Mouse (Mus musculus): ENCODE measurements around the gene Aim2.
"Not testable (repeated sequence)": the region's sequence is repeated elsewhere in the genome, so short reads cannot be mapped to it uniquely, and the experiment has no call there.

The Aim2 gene

DNA sequence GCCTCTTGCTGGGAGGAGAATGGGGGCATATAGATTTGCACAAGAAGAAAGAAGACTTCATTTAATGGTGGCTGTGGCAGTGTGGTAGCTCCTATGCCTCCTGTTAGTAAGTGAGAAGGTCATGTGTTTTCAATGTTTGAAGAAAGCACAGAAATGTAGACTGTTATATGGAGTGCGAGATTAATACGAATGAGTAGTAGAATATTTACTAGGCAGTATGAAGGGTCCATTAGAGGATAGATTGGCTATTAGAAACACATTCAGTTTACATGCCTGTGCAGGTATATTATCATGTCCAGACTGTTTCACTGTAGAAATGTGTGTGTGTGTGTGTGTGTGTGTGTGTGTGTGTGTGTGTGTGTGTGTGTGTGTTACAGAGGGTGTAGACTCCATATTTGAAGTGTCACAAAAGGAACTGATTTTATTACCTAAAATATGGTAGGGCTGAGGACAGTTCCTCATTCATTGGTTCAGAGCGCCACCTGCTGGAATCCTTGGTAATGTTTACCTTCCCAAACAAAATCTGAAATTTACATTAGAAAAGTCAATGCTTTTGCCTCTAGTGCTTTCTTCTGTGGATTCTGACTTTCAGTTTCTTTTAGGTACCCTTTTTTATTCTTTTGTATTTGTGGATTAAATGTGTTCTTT, 47.8 kb downstream of the Aim2 start:
- DNase-seq = peak; percentile 98

DNA sequence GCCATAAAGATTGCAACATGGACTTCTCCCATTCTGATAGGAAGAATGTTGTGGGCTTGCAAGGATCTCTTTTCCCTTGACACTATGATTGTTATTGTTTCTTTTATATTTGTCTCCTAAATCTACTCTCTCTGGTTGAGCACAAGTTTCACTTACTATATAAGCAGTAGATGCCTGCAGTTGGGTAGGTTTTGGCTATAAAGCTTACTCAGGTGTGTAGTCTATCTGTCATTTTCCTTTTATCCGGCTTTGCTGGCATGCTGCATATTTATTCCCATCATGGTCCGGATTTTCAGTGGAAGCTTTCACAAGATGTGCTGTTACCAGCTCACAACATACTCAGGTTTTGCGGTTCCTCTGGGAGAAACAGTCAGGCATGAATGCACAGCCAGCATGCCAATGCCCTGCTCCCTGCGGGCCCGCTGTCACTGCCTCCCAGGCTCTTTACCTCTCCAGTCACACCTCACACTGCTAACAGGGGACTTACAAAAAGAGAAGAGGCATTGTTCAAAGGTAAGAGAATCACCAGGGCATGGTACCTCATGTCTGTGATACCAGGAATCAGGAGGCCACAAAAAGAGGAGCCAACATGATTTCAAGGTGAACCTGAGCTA, 54.1 kb downstream of the Aim2 start:
- DNase-seq = no peak

DNA sequence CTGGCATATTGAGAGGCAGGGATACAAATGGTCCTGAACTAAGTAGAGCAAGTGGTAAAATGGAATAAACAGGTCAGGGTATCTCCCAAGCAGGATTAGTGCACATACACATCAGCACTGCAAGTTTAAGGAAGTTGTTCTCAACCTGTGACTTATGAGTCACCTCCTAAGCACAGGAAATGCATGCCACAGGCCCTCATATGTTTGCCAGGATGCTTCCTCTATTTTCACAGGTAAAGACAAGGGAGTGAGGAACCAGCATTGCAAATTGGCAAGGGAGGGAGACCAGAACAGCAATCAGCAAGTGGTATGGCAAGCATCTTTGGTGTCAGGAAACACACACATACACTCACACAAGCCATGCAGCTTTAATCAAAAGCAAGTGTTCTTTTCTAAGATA, 58.4 kb downstream of the Aim2 start:
- DNase-seq = no peak

DNA sequence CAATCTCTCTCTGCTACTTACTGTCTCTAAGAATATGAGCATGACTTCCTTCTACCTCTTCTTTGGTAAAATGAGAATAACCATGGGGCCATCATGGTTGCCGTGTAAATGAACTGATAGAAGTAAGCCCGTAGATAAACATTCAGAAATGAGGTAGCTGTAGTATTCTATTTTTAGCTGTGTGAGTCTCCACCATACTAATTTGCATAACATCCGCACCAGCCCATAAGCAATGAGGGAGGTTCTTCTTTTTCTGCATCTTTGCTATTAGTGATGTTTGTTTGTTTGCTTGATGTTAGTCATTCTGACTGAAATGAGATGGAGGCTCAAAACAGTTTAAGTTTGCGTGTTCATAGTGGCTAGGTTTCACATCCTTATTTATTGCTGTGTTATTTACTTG, 61.2 kb downstream of the Aim2 start:
- no peak for DNase-seq

DNA sequence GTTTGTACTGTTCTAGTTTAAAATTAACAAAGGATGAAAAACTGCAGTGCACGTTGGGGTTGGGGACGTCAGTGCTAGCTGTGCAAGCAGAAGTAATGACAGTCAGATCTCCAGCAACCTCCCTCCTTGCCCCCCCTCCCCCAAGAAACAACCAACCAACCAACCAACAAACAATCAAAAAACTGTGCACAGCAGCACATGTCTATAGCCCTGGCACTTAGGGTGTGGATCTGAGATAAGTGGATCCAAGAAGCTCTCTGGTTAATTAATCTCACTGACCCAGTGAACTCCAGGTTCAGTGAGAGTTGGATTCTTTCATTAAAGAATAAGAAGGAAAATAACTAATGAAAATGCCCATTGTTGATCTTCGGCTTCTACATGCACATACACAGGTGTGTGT, 64.0 kb downstream of the Aim2 start:
- no peak for DNase-seq

DNA sequence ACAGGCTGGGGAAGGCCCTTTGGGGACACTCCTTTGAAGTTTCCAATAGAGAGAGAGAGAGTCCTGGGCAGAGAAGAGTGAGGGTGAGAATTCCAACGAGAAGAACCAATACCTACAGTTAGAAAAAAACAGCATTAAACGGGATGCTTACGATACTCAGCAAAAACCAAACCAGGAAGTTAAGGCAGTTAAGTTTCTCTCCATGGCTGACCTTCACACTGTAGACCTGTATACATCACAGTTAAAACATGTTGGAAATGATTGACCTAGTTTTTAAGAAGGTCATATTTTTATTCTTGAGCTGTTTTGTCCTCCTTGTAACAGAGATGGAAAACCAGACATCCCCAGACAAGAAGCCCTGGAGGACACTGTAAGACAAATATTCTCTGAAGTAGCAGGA, 67.8 kb downstream of the Aim2 start:
- DNase-seq = no peak

DNA sequence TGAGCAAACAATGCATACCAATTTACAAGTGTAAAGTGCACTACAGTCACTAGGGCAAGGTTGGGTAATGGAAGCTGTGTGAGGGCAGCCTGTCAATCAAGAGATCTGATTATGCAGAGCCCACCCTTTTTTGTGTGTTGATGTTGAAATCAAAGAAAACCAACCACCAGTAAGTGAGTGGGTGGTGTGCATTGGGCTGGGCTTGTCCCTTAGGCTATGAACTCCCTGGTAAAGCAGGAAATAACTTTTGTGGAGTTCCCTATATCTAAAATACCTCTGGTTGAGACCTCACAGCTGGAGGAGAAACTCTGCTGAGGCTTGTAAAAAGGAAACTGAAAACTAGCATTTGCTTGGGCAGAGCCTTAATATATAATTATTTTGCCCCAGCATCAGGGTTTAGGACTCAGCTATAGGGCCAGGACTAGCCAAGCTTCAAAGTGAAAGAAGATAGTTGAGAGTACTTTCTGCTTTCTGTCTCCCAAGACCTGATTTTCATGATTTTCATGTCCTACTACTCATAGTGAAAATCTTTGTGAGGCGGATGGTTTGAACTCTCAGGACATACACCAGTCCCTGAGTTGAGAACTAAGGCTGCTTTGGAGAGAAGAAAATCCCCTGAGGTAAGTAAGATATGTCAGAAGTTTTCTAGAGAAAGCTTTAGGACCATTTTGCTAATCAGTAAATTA, 68.4 kb downstream of the Aim2 start:
- no peak for DNase-seq

DNA sequence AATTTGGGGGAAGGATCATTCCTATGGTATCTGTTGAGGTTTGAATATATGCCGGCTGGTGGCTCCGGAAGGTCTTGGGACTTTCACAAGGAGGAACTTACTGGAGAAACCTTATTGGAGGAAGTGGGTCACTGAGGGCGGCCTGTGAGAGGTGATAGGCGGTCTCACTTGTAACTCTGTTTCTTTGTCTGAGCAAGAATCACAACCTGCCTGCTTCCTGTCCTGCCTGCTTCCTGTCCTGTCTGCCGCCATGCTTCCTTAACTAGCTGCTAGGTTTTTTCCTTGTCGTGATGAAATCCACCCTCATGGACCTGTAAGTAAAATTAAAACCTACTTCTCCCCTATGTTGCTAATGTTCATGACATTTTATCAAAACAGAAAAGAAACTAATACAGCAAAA, 69.7 kb downstream of the Aim2 start:
- DNase-seq = no peak

DNA sequence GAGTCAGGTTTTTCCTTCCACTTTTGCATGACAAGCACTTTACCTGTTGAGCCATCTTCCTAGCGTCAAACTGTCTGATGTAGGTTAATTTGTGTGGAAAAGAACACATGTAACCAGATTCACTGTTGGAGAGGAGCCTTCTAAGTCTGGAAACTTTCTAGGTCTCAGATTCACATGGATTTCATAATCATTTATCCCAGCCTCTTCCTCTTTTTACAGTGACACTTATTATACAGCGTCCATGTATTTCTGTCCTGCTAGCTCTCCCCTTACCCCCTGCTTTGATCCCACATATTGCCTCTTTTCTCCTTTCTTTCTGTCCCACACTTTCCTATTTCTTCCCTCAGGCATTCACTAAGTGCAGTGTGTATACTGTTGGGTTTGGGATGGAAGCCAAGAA, 75.7 kb downstream of the Aim2 start:
- DNase-seq = no peak

DNA sequence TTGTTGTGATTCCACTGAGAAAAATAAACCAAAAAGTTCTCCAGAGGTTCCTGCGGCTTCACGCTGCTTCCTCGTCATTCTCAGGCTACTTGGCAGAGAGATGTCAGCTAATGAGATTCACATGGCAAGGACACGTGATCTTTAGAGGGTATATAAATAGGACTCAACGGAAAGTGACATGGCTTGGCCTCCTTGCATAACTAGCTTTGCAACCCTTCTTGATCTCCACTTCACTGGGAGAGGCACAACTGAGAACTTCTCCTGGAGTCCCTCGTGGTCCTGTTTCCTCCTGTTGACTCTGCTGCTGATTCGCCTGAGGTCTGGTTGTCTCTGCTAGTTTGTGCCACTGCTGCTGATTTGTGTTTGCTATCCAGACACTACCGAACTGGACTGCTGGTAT, 76.7 kb downstream of the Aim2 start:
- DNase-seq = no peak

DNA sequence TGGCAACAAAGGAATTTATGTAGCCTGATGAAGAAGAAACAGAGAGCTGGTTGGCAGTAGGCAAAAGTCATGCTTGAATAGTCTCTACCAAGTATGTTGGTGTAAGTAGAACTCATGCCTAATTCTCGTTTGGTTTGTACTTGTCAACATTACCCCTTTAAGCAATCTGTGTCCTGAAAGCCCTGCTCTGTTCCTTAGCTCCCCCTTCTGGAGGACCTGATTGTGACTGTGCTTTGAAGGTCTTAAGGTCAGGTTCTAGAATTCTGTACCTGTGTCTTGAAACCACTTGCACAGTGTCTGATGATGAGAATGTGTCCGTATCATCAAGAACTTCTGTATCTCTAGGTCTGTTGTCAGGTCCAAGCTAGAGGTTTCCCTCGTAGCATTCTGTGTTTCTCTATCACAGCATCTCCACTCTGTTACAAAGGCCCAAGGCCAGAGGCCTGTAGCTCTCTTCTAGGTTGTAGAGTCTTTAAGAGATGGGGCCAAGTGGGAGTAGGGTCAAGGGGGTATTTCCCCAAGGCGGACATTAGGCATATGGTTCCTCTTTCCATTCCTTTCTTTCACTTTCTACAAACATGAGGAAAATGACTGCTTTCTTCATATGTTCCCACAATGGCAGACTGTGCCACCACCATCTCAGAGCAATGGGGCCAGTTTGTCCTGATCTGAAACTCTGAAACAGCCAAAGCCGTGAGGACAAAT, 79.5 kb downstream of the Aim2 start:
- no peak for DNase-seq

DNA sequence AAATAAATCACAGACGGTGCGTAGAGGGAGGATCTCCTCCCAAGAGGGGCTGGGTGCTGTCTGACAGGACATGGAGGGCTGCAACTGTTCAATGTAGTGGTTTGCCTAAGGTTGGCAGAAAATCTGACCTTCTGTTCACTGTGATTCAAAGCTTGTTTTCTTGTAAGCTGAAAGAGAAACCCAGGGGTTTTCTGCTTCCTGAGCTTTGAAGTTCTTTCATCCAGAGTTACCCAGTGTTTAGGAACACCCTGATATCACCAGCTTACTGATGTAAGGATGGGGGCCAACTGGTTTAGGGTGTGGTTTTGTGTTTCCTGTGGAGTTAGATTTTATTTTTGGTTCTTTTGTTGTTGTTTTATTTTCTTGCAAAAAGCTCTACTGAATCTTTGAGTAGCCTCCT, 81.7 kb downstream of the Aim2 start:
- no peak for DNase-seq

DNA sequence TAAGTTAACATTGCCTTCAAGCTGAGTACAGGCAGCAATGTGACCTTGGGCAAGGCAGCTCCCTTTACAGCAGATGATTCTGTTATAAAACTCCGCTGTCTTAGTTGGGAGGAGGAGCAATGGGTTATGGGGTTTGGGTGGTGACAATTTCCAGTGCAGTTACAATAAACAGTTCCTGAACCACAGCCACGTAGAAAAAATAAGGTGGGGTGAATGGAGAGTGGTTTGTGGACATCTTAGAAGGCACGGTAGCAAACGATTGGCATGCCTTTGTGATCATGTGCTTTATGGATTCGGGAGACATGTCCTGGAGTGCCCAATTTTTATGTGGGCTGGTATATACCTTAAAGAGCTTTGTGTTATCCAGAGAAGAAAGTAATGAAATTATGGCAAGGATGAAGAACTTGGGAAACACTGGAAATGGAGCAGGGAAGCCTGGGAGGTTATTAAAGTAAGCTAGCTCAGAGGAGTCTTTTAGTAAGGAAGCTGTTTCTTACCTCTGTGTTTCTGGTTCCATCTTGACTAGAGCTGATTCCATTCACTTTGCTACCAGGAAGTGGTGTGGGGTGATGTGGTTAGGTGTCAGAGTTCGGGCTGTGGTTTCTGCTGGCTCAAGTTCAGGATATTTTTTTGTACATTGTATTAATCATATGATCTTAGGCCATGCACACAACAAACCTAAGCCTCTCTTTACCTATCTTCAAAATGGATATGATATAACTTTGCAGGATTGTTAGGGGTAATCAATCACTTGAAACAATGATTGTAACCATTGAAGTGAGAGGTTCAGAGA, 86.7 kb downstream of the Aim2 start:
- no peak for DNase-seq

DNA sequence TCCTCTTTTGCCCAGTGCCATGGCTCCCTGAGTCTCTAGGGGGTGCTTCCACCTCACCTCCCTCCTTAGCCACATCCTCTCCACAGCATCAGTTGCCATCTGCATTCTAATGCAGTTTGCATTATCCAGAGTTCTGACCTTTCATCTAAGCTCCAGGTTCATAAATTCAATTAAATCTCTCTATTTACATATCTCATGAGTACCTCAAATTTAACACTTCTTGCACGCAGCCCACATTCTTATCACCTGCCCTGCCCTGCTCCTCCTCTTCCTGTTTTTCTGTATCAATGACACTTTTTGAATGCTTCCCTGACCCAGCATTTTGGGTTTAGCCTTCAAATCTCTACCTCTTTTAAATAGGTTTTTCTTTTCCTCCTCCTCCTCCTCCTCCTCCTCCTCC, 90.0 kb downstream of the Aim2 start:
- no peak for DNase-seq

DNA sequence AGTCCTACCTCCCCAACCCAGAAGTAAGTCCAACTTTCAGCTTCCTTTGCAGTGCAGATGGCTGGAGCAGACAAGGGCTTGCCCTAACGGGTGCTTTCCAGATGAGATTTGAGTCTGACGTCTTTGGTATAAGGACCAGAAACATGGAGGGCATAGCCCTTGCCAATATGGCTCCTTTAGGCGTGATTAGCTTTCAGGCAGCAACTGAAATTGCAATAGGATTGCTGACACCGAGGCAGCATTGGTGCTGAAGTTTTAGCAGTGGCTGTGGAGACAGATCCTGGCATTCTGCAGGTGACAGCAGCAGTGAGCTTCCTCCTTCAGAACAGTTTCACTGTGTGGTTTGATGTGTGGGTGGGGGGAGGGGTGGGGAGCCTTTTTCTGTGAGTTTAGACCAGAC, 90.5 kb downstream of the Aim2 start:
- no peak for DNase-seq

DNA sequence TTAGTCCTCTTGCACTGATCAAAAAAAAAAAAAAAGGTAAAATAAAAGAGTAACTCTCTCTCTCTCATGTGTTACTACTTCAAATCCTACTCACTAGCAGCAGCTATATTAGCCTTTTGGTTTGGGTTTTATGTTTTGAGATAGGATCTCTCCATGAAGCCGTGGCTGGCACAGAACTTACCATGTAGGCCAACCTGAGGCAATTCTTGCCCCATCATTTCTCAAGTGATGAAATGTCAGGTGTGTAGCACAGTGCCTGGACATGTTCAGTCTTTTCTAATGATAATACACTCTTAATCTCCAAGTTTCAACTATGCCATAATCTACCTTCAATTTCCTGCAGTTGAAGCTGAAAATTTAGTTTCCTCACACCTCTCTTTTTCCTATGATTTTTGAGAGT, 92.4 kb downstream of the Aim2 start:
- DNase-seq = no peak

DNA sequence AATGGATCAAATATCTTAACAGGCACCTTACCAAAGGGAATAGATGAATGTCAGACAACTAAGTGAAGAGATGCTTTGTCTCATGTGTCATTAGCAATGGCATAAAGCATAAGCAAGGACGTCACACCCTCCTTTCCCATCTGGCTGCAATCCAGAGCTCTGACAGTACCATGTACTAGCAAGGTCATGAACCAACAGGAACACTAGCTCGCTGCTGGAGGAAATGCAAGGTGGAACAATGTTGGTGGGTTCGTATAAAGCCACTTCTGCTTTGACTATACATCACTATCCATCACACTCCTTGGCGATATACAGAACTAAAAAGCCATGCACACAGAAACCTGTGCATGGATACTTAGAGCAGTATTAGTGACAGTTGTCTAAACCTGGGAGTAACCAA, 96.4 kb downstream of the Aim2 start:
- no peak for DNase-seq

DNA sequence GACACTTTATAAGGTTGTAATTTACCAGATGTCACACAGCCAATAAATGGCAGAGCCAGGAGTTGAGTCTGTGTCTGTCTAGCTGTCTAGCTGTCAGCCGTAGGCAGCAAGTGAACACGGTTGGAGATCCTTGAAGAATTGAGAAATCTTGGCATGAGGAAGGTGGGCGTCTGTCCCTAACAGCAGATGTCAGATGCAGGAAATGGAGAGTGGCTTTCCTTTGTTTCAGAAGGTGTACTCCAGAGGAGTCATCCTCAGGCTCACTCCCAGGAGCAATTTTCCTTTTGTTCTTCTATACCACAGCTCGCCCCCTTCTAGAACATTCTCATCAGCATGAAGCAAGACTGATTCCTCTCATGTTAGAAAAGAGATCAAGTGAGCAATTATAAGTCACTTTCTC, 99.9 kb downstream of the Aim2 start:
- DNase-seq = no peak

DNA sequence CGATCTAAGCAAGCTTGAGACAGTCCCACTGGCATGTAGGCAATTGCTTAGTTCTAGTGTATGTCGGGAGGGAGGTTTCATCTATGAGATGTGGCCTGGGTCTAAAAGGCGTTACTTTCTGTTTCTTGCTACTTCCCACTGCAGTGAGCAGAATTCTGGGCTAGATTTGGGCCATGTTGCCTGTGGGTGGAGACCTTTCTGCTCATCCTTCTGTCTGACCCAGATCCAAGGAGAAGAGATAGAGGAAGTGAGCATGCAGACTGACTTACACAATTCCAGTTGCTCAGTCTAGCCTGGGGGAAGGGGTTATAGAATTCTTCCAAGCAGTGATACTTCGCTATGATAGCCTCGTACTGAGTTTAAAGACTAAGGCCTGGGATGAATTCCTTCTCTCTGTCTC, 101.0 kb downstream of the Aim2 start:
- DNase-seq = no peak

DNA sequence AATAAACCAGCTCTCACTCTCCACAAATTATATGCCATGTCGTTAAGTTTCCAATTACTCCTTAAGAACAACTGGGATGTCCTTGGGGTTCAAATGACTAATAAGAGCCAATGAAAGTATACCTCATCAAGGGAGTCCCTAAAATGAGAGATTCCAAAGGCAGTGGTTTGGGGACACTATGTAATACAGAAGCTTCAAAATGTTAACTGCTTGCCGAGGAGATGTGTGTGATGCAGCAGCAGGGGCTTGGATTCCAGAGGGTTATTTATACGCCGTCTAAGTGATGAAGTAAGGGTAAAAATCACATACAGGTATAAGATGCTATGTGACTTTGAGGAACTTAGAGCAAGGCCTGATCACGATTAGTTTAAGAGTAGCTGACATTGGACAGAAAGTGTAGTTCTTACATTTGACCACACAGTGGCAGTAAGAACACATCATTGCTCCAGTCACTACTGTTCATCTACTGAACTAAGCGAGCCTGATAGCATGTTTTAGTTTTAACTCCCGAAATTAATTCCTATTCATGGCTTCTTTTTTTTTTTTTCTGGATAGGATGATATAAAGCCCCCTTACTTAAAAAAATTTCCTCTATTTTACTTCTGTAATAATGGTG, 105.6 kb downstream of the Aim2 start:
- no peak for DNase-seq

DNA sequence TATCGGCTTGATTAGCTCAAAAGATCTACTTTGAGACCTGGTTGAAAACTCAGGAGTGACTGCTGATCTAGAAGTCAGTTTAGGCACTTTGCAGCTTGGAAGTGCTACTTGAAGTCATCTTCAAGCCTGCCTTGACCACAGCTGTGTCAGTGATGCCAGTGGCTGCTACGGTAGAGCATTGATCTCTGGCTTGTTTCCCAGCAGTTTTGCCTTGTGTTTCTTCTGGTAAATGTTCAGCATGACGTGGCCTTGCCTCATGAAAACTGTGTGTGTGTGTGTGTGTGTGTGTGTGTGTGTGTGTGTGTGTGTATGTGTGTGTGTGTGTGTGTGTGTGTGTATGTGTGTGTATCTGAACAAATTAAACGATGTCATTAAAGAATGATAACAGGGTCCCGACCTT, 106.1 kb downstream of the Aim2 start:
- no peak for DNase-seq

DNA sequence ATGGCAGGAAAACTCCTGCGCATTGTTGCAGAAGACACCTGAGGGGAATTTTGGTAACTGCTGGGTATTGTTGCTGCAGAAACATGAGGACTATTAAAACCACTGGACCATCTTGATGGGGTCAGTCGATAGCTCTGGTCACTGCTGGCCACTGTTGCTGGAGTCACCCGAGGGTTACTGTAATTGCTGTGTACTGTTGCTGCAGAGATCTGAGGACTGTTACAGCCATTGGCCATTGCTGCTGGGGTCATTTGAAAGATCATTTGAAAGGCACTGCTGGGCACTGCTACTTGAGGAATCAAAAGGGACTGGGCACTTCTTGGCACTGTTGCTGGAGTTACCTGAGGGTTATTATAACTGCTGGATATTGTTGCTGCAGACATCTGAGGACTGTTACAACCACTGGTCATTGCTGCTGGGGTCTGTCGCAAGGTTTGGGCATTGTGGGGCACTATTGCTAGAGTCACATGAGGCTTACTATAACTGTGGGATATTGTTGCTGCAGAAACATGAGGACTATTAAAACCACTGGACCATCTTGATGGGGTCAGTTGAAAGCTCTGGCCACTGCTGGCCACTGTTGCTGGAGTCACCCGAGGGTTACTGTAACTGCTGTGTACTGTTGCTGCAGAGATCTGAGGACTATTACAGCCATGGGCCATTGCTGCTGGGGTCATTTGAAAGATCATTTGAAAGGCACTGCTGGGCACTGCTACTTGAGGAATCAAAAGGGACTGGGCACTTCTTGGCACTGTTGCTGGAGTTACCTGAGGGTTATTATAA, 129.9 kb downstream of the Aim2 start:
- DNase-seq = not testable (repeated sequence)

All from right cerebral cortex, postnatal 4 days (tissue).